Mouse (Mus musculus) liver, embryonic 16.5 days (tissue): ENCODE measurements at regions not wholly inside any gene's neighbourhood (a gene's known extent, or its start where the extent isn't known, plus 50 kb on each side); places are given as distances from the start of the nearest gene placed in this dataset.

ENCODE experiments used
- ATAC-seq: fragments of 200-750 bp; cut with Nextera tagmentation; 2 replicates; pipeline ENCODE4 v1.8.0; 2017; ENCODE audit warnings: low read depth, mild to moderate bottlenecking, moderate number of reproducible peaks, moderate library complexity
- H3K27ac ChIP-seq: fragments of 300-500 bp; sonication (generic); 2 replicates; pipeline ENCODE4 v1.5.1; 2014; ENCODE audit warnings: mild to moderate bottlenecking, low read length
- H3K27me3 ChIP-seq: fragments of 300-500 bp; sonication (generic); 2 replicates; pipeline ENCODE4 v1.6.1; 2014; ENCODE audit warnings: low read depth, low read length, mixed read lengths; ENCODE audit not compliant: control insufficient read depth, insufficient read depth
- H3K36me3 ChIP-seq: fragments of 300-500 bp; sonication (generic); 2 replicates; pipeline ENCODE4 v1.6.1; 2014; ENCODE audit warnings: mild to moderate bottlenecking; ENCODE audit not compliant: control insufficient read depth, insufficient read depth
- H3K4me1 ChIP-seq: fragments of 300-500 bp; sonication (generic); 2 replicates; pipeline ENCODE4 v1.6.1; 2014; ENCODE audit warnings: low read depth, low read length, mixed read lengths; ENCODE audit not compliant: control insufficient read depth
- H3K4me2 ChIP-seq: fragments of 300-500 bp; sonication (generic); 2 replicates; pipeline ENCODE4 v1.6.1; 2014; ENCODE audit warnings: low read depth, low read length, mixed read lengths
- H3K4me3 ChIP-seq: fragments of 300-500 bp; sonication (generic); 2 replicates; pipeline ENCODE4 v1.5.1; 2014; ENCODE audit warnings: low read depth, mild to moderate bottlenecking, low read length
- H3K9ac ChIP-seq: fragments of 300-500 bp; sonication (generic); 2 replicates; pipeline ENCODE4 v1.6.1; 2014; ENCODE audit warnings: low read depth, low read length
- H3K9me3 ChIP-seq: fragments of 300-500 bp; sonication (generic); replicated peaks from 2 replicates; pipeline ENCODE4 v1.6.1; 2016; ENCODE audit warnings: low read length; ENCODE audit not compliant: control insufficient read depth
- WGBS: fragments of 180-500 bp; shearing (Covaris S2); extraction: QIAGEN DNeasy Blood & Tissue Kit; methylation state at CpG from one replicate; pipeline ENCODE4 v1.1.7; 2014; ENCODE audit not compliant: insufficient replicate concordance; 5-methylcytosine and 5-hydroxymethylcytosine counted together

DNA sequence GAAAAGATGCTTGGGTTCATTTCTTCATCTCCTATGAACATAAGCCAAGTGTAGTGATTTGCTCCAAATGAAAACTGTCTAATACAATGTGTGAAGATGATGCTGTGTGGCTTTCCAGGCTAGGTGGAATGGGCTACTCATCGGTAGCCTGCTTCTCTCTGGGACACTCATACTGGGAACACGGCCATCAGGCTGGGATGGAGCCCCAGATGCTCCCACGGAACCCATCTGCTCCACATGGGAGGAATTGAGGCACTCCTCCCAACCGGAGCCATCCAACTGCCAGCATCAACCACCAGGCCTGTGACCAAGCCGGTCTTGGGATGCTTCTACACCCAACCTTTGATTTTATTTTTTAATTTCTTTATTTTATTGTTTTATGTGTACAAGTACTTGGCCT, 115.9 kb downstream of the Mycn start:
- H3K36me3 ChIP-seq, result no peaks in the 10 kb centered on the region
- WGBS, result 71% methylated on average over 5 of the region's 5 CpGs
- H3K9me3 ChIP-seq, result no peaks in the 10 kb centered on the region
- H3K27ac ChIP-seq, result no peak overlapping the region
- H3K4me3 ChIP-seq, result no peak overlapping the region
- no peak overlapping the region for H3K9ac ChIP-seq
- no peaks in the 10 kb centered on the region for H3K27me3 ChIP-seq
- no peak overlapping the region for H3K4me2 ChIP-seq
- H3K4me1 ChIP-seq, result no peaks in the 10 kb centered on the region
- no peak for ATAC-seq

DNA sequence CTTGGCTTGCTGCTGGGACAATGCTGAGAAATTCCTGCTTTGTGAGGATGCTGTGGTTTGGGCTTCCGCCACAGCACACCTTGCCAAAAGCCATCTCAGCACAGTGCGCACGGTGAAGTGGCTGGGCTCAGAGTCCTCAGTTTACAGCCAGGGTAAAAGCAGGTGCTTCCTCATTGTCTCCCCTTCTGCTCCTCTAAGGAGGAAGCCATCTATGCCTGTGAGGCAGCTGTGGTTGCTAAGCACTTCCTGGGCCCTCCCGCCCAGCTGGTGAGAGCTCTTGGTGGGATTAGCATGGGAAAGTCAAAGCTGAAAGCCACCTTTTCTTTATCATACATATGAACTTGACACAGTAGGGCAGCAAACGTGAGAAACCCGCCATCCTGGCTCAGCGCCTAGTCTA, 120.2 kb downstream of the Mycn start:
- no peaks in the 10 kb centered on the region for H3K9me3 ChIP-seq
- WGBS, result 47% methylated on average over 7 of the region's 7 CpGs
- H3K27me3 ChIP-seq, result no peaks in the 10 kb centered on the region

DNA sequence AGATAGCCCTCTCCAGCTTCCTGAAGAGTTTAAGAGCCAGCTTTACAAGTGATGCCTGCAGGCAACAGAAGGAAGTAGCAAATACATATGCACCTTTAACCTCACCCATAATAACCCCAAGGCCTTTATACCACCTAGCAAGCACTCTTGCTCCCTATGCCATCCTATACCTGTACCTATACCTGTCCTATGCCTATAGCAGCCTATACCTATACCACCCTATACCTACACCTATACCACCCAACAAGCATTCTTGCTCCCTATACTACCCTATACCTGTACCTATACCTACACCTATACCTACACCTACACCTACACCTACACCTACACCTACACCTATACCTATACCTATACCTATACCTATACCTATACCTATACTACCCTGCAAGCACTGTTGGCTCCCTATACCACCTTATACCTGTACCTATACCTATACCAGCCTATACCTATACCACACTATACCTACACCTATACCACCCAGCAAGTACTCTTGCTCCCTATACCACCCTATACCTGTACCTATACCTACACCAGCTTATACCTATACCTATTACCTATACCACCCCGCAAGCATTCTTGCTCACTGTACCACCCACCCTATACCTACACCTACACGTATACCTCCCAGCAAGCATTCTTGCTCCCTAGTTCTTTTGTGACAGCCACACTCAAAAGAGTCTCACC, 120.9 kb downstream of the Mycn start:
- no peak overlapping the region for H3K4me3 ChIP-seq
- no peaks in the 10 kb centered on the region for H3K27me3 ChIP-seq
- no peak overlapping the region for H3K27ac ChIP-seq
- no peaks in the 10 kb centered on the region for H3K36me3 ChIP-seq
- H3K4me2 ChIP-seq, result no peak overlapping the region
- no peak overlapping the region for H3K9ac ChIP-seq
- 55% methylated on average over 2 of the region's 2 CpGs for WGBS
- H3K9me3 ChIP-seq, result no peaks in the 10 kb centered on the region
- H3K4me1 ChIP-seq, result no peaks in the 10 kb centered on the region
- no peak for ATAC-seq

More for the DNA sequence above, 120.2 kb downstream of the Mycn start:
- H3K4me1 ChIP-seq, result no peaks in the 10 kb centered on the region
- H3K4me2 ChIP-seq, result no peak overlapping the region
- H3K4me3 ChIP-seq, result no peak overlapping the region
- no peak overlapping the region for H3K27ac ChIP-seq
- no peak for ATAC-seq
- no peak overlapping the region for H3K9ac ChIP-seq
- H3K36me3 ChIP-seq, result no peaks in the 10 kb centered on the region

DNA sequence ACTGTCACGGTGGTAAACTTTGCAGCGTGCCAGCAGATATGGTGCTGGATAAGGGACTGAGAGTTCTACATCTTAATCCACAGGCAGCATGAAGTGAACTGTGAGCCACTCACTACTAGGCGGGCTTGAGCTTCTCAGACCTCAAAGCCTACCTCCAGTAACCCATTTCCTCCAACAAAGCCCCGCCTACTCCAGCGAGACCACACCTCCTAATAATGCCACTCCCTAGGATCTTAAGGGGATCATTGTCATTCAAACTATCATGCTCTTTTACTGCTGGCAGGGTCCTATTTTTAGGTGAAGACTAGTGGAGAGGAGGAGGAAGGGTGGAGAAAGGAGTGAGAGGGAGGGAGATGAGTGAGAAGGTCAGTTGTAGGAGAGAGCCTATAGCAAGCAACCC, 122.0 kb downstream of the Mycn start:
- H3K4me1 ChIP-seq, result no peaks in the 10 kb centered on the region
- H3K4me3 ChIP-seq, result no peak overlapping the region
- WGBS, result 59% methylated on average over 5 of the region's 5 CpGs
- no peak overlapping the region for H3K4me2 ChIP-seq
- no peak overlapping the region for H3K27ac ChIP-seq
- H3K27me3 ChIP-seq, result no peaks in the 10 kb centered on the region
- ATAC-seq, result no peak
- H3K36me3 ChIP-seq, result no peaks in the 10 kb centered on the region
- no peak overlapping the region for H3K9ac ChIP-seq
- H3K9me3 ChIP-seq, result no peaks in the 10 kb centered on the region

DNA sequence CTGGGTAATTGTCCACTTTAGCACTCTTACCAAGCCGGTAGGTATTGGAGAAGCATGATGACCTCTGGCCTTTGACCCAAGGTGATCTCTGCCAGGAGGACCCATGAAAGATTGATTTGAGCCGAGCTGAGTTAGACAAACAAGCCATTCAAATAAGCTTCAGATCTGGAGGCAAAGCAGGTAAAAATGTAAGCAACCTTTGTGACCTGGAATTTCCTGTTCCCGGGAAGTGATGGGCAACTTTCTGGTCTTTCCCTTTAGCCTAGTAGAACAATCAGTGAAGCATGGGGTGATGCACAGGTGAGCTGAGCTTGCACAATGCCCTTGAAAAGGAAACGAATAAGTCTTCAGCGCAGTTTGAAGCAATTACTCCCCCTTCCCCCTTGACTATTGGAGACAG, 127.0 kb downstream of the Mycn start:
- peak; percentile 61 for ATAC-seq
- H3K4me1 ChIP-seq, result peaks cover 5% of the 10 kb centered on the region; the same call in 1 of the 2 replicates
- no peaks in the 10 kb centered on the region for H3K36me3 ChIP-seq
- H3K4me3 ChIP-seq, result no peak overlapping the region
- no peak overlapping the region for H3K9ac ChIP-seq
- H3K4me2 ChIP-seq, result no peak overlapping the region
- peak overlapping the region; percentile 34; the same call in 1 of the 2 replicates for H3K27ac ChIP-seq
- no peaks in the 10 kb centered on the region for H3K27me3 ChIP-seq
- 51% methylated on average over 5 of the region's 5 CpGs for WGBS
- no peaks in the 10 kb centered on the region for H3K9me3 ChIP-seq

DNA sequence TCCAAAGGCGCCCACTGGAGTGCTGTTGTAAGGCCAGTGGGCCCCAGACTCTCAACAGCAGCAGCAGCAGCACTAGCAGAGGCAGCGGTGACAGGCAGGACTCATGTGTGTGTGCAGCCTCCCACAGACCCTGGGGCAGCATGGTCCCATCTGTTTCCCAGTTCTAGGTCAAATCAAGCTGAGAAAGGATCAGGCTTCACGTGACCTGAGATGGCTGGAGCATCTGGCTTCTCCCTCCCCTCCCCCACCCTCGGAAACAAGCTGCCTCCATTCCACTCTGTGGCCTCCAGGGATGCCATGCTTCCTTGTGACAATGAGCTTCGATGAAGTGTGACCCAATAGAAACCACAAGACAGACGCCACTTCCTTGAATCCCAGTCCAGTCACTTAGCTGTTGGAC, 128.8 kb downstream of the Mycn start:
- no peak for ATAC-seq
- Histone ChIP-seq H3K36me3 (no peaks in the 10 kb centered on the region), H3K9ac (no peak overlapping the region), H3K4me3 (no peak overlapping the region), H3K4me1 (peaks cover 5% of the 10 kb centered on the region; the same call in 1 of the 2 replicates), H3K27me3 (no peaks in the 10 kb centered on the region), H3K9me3 (no peaks in the 10 kb centered on the region), H3K4me2 (no peak overlapping the region), H3K27ac (no peak overlapping the region)
- WGBS, result 31% methylated on average over 6 of the region's 6 CpGs

DNA sequence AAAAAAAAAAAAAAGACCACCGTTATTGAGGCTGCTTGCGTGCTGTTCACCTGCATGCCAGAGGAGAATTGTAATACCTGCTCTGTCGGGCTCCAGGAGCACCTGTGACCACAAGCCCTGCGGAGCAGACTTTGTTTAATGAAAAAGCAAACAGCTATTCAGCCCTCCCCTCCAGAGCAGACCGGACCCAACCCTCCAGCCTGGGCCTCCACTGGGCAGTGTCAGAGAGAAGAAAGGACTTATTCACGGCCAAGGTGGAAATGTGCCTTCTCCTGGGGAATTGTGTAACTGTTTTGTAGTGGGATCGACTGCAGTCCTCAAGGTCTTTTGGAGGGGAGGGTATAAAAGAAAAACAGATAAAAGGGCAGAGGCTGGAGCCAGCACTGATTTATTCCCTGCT, 130.8 kb downstream of the Mycn start:
- no peaks in the 10 kb centered on the region for H3K9me3 ChIP-seq
- H3K27ac ChIP-seq, result no peak overlapping the region
- no peaks in the 10 kb centered on the region for H3K36me3 ChIP-seq
- H3K4me3 ChIP-seq, result no peak overlapping the region
- no peak overlapping the region for H3K9ac ChIP-seq
- peak; percentile 69 for ATAC-seq
- WGBS, result 33% methylated on average over 7 of the region's 7 CpGs
- H3K4me2 ChIP-seq, result peak overlapping the region; percentile 32
- H3K27me3 ChIP-seq, result no peaks in the 10 kb centered on the region
- H3K4me1 ChIP-seq, result peaks cover 5% of the 10 kb centered on the region; the same call in 1 of the 2 replicates

DNA sequence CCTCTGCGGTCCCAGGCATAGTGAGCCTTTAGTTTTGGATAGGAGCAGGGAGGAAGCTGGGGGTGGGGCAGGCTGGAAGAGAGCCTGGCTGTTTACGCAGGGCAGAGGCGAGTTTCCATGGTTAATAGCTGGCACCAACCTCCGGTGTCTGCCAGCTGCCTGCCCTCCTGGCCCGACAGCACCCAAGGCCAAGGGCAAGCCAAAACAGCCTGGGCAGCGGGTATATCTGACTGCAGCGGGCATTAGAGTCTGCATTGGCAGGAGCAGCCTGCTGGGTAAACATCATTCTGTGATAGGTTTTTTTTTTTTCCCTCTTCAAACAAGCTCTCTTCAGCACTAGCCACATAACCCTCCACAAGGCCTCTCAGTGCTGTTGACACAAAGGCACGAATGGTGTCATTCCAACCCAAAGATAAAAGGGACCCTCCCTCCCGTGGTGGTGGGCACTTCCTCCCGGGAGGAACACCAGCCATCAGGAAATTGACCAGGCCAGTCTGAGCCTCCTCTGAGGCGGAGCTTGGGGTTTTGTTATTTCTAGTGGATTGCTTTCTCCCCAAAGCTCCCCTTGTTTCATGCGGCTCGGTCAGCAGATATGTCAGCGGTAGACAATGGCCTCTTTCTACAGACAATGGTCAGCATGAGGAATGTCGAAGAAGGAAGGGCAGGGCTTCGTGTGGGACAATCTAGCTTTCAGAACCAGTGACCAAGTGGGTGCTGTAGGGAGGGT, 131.4 kb downstream of the Mycn start:
- peak overlapping the region; percentile 32 for H3K4me2 ChIP-seq
- H3K27ac ChIP-seq, result no peak overlapping the region
- 15% methylated on average over 16 of the region's 16 CpGs for WGBS
- H3K27me3 ChIP-seq, result no peaks in the 10 kb centered on the region
- H3K9me3 ChIP-seq, result no peaks in the 10 kb centered on the region
- no peaks in the 10 kb centered on the region for H3K36me3 ChIP-seq
- H3K4me1 ChIP-seq, result peaks cover 5% of the 10 kb centered on the region; the same call in 1 of the 2 replicates
- no peak overlapping the region for H3K9ac ChIP-seq
- H3K4me3 ChIP-seq, result no peak overlapping the region; the same call in 1 of the 2 replicates
- ATAC-seq, result peak; percentile 65

DNA sequence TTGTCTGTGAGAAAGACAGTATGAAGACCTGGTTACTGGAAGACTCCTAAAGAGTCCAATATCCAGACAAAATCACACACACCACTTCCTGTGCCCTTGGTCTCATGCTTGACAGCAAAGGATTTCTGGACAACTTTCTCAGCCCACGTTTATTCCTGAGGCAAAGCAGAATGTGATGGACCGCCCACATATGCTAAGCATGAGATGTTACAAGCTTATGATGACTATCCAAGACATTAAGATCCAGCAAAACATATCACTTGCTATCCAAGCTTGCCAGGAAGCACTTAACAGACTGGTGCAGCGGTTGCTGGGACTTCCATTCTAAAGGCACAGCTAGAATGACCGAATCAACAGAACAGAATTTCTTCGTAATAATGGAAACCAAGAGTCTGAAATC, 133.6 kb downstream of the Mycn start:
- ATAC-seq, result no peak
- H3K27ac ChIP-seq, result no peak overlapping the region
- H3K9ac ChIP-seq, result no peak overlapping the region
- no peaks in the 10 kb centered on the region for H3K27me3 ChIP-seq
- no peaks in the 10 kb centered on the region for H3K9me3 ChIP-seq
- WGBS, result 64% methylated on average over 5 of the region's 5 CpGs
- H3K4me2 ChIP-seq, result no peak overlapping the region
- H3K36me3 ChIP-seq, result no peaks in the 10 kb centered on the region
- H3K4me3 ChIP-seq, result no peak overlapping the region
- peaks cover 5% of the 10 kb centered on the region; the same call in 1 of the 2 replicates for H3K4me1 ChIP-seq
